Mouse (Mus musculus) kidney, adult 2 months (tissue): Measurements from ENCODE around the gene Tex48.

Experiments
- CTCF ChIP-seq: fragments of 200-500 bp; conservative IDR thresholded peaks from 2 replicates; pipeline ENCODE4 v1.5.1; 2011; ENCODE audit warnings: low read depth, mild to moderate bottlenecking, control low read depth, low read length, moderate library complexity, mixed read lengths; ENCODE audit not compliant: insufficient read depth, insufficient read length
- POLR2A ChIP-seq: fragments of 200-500 bp; IDR thresholded peaks from one replicate; pipeline ENCODE4 v1.6.1; 2011; ENCODE audit warnings: low read depth, low read length, control low read depth

GRCm38 (mm10) chr4:63562742-63563141, 59.5 kb downstream of the Tex48 start:
- TF ChIP-seq POLR2A: no peak
- TF ChIP-seq CTCF: 0 out of 2 replicates have a peak, but pooled peaks have one; percentile 15
